Mouse (Mus musculus): ENCODE data around the gene Maml3.

Gene Maml3

GRCm38 (mm10) chr3:51745162-51745561 lies 359.7 kb downstream of the Maml3 start:
- no peak for DNase-seq (ENCODE audit: low read depth, low spot score)

GRCm38 (mm10) chr3:51744339-51744759 lies 360.5 kb downstream of the Maml3 start:
- no peak for DNase-seq (ENCODE audit: low read depth, low spot score)

- no peak for DNase-seq (ENCODE audit: low read depth, low spot score)
Measured at GRCm38 (mm10) chr3:51742405-51742804, 362.5 kb downstream of the Maml3 start.

- no peak for DNase-seq (ENCODE audit: low read depth, low spot score)
Measured at GRCm38 (mm10) chr3:51741824-51742223, 363.1 kb downstream of the Maml3 start.

- no peak for DNase-seq (ENCODE audit: low read depth, low spot score)
Measured at GRCm38 (mm10) chr3:51739835-51740112, 365.1 kb downstream of the Maml3 start.

GRCm38 (mm10) chr3:51739049-51739834 lies 365.6 kb downstream of the Maml3 start:
- DNase-seq (ENCODE audit: low read depth, low spot score): no peak

- no peak for DNase-seq (ENCODE audit: low read depth, low spot score)
Measured at GRCm38 (mm10) chr3:51733685-51734084, 371.2 kb downstream of the Maml3 start.

- DNase-seq (ENCODE audit: low read depth, low spot score): no peak
Measured at GRCm38 (mm10) chr3:51731949-51732636, 372.8 kb downstream of the Maml3 start.

GRCm38 (mm10) chr3:51730662-51731061 lies 374.2 kb downstream of the Maml3 start:
- no peak for DNase-seq (ENCODE audit: low read depth, low spot score)

- no peak for DNase-seq (ENCODE audit: low read depth, low spot score)
Measured at GRCm38 (mm10) chr3:51729109-51729918, 375.6 kb downstream of the Maml3 start.

GRCm38 (mm10) chr3:51728456-51728855 lies 376.4 kb downstream of the Maml3 start:
- no peak for DNase-seq (ENCODE audit: low read depth, low spot score)

GRCm38 (mm10) chr3:51727968-51728367 lies 376.9 kb downstream of the Maml3 start:
- no peak for DNase-seq (ENCODE audit: low read depth, low spot score)

GRCm38 (mm10) chr3:51727487-51727886 lies 377.4 kb downstream of the Maml3 start:
- no peak for DNase-seq (ENCODE audit: low read depth, low spot score)

- DNase-seq (ENCODE audit: low read depth, low spot score): no peak
Measured at GRCm38 (mm10) chr3:51726257-51726656, 378.6 kb downstream of the Maml3 start.

GRCm38 (mm10) chr3:51719982-51720381 lies 384.9 kb downstream of the Maml3 start:
- DNase-seq (ENCODE audit: low read depth, low spot score): no peak

- no peak for DNase-seq (ENCODE audit: low read depth, low spot score)
Measured at GRCm38 (mm10) chr3:51719373-51719772, 385.5 kb downstream of the Maml3 start.

- DNase-seq (ENCODE audit: low read depth, low spot score): no peak
Measured at GRCm38 (mm10) chr3:51717909-51718308, 387.0 kb downstream of the Maml3 start.

- no peak for DNase-seq (ENCODE audit: low read depth, low spot score)
Measured at GRCm38 (mm10) chr3:51717455-51717854, 387.4 kb downstream of the Maml3 start.

- no peak for DNase-seq (ENCODE audit: low read depth, low spot score)
Measured at GRCm38 (mm10) chr3:51714469-51714868, 390.4 kb downstream of the Maml3 start.

- no peak for DNase-seq (ENCODE audit: low read depth, low spot score)
Measured at GRCm38 (mm10) chr3:51713233-51713632, 391.6 kb downstream of the Maml3 start.

GRCm38 (mm10) chr3:51712382-51712781 lies 392.5 kb downstream of the Maml3 start:
- no peak for DNase-seq (ENCODE audit: low read depth, low spot score)

- DNase-seq (ENCODE audit: low read depth, low spot score): peak; percentile 51
Measured at GRCm38 (mm10) chr3:51708746-51709411, 396.0 kb downstream of the Maml3 start.

All from brain, embryonic 18.5 days (tissue).